Mouse (Mus musculus): ENCODE measurements around the gene Cda. TPM values are rescaled to one million over a fixed set of nuclear protein-coding genes. Genes with fewer than 3 reads are reported as not detected.

The Cda gene
- polyA plus RNA-seq, 1 experiment: not detected

DNA sequence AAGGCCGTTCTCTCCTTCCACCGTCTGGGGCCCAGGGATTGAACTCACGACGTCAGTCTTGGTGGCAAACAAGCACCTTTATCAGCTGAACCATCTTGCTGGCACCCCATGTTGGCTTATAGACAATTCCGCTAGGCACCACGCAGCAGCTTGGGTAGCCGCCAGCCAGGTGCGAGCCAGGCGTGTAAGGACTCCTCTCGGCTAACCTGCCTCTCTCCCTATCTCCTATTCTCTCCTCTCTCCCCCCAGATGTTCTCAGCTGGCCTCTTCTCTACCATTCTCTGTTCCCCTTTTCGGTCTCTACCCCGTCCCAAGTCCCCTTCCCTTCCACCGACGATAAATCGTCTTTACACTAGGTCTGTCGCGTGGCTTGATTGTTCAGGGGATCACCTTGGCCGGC lies 64.0 kb downstream of the Cda start:
- Histone ChIP-seq H3K4me3 (ENCODE audit: insufficient read depth, low read length) (peak overlapping the region; percentile 89), H3K27ac (ENCODE audit: insufficient read depth, low read depth, low read length) (peak overlapping the region; percentile 59), H3K4me1 (ENCODE audit: control insufficient read depth, insufficient read depth, low read length) (peaks cover 20% of the 10 kb centered on the region)
- TF ChIP-seq CTCF (IDR thresholded peaks at IDR 0.05; ENCODE audit: low read depth, low read length) (no peak), POLR2A (IDR thresholded peaks at IDR 0.05; ENCODE audit: borderline replicate concordance, low read depth, low read length) (no peak)

DNA sequence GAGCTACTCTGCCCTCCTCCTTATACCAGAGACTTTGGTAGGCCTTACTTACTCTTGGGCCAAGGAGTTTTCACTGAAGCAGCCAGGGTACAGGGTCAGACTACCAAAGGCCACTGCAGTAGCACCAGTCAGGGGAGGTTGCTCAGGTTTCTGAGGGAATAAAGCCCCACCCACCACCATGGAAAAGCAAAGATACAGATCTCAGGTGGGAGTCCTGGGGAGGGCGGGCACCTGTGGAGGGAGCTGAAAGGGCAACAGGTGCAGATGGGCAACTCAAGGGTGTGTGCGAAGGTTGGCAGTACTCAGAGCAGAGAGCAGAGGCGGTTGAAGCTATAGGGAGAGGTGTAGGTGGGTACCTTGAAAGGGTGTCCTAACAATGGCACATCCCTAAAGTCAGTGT lies 64.8 kb downstream of the Cda start:
- TF ChIP-seq POLR2A (IDR thresholded peaks at IDR 0.05; ENCODE audit: borderline replicate concordance, low read depth, low read length): no peak
- no peak for TF ChIP-seq CTCF (IDR thresholded peaks at IDR 0.05; ENCODE audit: low read depth, low read length)
- peaks cover 20% of the 10 kb centered on the region for H3K4me1 ChIP-seq (ENCODE audit: control insufficient read depth, insufficient read depth, low read length)
- H3K4me3 ChIP-seq (ENCODE audit: insufficient read depth, low read length): no peak overlapping the region
- no peak overlapping the region for H3K27ac ChIP-seq (ENCODE audit: insufficient read depth, low read depth, low read length)

DNA sequence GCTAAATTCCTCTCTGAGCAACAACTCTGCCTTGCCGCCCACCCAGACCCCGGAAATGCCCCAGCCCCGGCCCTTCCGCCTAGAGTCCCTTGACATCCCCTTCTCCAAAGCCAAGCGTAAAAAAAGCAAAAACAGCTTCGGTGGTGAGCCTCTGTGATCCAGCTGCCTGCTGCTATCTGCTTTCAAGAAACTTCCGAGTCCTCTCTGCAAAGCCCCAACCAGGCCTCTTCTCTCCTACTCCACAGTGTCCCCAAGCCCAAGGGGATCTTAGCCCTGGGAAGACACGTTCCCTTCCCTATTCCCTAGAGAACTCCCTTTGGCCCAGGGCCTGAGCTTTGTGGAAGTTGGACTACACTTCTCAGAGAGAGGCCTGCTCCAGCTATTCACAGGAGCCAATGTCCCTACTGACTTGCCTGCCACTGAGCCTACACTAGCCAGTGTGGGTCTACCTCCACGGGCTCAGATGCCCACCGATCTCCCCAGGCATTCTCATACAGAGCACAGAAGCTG lies 66.5 kb downstream of the Cda start:
- no peak for TF ChIP-seq POLR2A (IDR thresholded peaks at IDR 0.05; ENCODE audit: borderline replicate concordance, low read depth, low read length)
- TF ChIP-seq CTCF (IDR thresholded peaks at IDR 0.05; ENCODE audit: low read depth, low read length): no peak
- Histone ChIP-seq H3K4me3 (ENCODE audit: insufficient read depth, low read length) (no peak overlapping the region), H3K4me1 (ENCODE audit: control insufficient read depth, insufficient read depth, low read length) (peaks cover 10% of the 10 kb centered on the region), H3K27ac (ENCODE audit: insufficient read depth, low read depth, low read length) (no peak overlapping the region)

DNA sequence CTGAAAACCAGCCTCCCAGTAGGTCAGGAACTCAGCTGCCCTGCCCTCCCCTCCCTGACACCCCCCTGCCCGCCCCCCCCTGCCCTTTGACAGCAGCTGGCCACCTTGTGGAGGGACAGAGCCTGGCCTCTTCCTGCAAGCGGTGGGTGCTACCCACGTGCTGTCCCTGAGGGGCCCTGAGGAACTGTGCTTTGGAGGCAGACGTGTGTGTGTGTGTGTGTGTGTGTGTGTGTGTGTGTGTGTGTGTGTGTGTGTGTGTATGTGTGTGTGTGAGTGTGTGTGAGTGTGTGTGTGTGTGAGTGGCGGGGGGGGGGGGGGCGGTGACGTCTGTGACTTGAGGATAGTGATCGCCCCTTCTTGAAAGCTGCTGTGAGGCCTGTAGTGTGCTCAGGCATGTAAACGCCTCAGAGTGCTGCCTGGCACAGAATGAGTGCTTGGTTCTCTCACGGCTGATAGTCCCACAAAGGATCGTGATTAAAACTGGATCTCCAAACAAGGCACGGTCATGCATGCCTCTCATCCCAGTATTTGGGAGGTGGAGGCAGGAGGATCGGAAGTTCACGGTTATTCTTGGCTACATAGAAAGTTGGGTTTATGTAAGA lies 73.7 kb downstream of the Cda start:
- Histone ChIP-seq H3K27ac (ENCODE audit: insufficient read depth, low read depth, low read length) (no peak overlapping the region), H3K4me3 (ENCODE audit: insufficient read depth, low read length) (no peak overlapping the region), H3K4me1 (ENCODE audit: control insufficient read depth, insufficient read depth, low read length) (no peaks in the 10 kb centered on the region)
- TF ChIP-seq CTCF (IDR thresholded peaks at IDR 0.05; ENCODE audit: low read depth, low read length): no peak
- no peak for TF ChIP-seq POLR2A (IDR thresholded peaks at IDR 0.05; ENCODE audit: borderline replicate concordance, low read depth, low read length)

DNA sequence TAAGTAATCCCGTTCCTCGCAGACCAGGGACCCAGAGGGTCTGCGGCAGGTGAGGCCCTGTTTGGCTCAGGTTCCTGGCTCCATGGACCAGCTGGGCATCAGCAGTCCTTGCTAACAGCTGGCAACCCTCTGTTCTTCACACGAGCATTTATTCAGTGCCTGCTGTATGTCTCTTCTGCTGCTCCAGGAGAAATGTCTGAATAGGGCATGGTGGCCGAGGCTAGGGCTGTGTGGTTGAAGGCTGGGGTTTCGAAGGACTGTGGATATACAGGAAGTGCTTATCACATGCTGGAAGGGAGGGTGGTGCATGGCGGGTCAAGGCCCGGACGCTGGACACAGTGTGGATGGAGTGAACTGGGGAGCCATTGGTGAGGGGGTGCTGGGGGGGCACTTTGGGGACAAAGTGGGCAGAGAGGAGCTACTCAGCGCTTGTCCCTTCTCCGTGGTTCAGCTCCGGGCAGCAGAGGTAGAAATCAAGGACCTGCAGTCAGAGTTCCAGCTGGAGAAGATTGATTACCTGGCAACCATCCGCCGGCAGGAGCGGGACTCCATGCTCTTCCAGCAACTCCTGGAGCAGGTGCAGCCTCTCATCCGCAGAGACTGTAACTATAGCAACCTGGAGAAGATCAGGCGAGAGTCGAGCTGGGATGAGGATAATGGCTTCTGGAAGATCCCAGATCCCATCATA lies 74.4 kb downstream of the Cda start:
- no peak overlapping the region for H3K4me3 ChIP-seq (ENCODE audit: insufficient read depth, low read length)
- TF ChIP-seq CTCF (IDR thresholded peaks at IDR 0.05; ENCODE audit: low read depth, low read length): no peak
- TF ChIP-seq POLR2A (IDR thresholded peaks at IDR 0.05; ENCODE audit: borderline replicate concordance, low read depth, low read length): no peak
- H3K4me1 ChIP-seq (ENCODE audit: control insufficient read depth, insufficient read depth, low read length): peaks cover 5% of the 10 kb centered on the region
- H3K27ac ChIP-seq (ENCODE audit: insufficient read depth, low read depth, low read length): no peak overlapping the region

DNA sequence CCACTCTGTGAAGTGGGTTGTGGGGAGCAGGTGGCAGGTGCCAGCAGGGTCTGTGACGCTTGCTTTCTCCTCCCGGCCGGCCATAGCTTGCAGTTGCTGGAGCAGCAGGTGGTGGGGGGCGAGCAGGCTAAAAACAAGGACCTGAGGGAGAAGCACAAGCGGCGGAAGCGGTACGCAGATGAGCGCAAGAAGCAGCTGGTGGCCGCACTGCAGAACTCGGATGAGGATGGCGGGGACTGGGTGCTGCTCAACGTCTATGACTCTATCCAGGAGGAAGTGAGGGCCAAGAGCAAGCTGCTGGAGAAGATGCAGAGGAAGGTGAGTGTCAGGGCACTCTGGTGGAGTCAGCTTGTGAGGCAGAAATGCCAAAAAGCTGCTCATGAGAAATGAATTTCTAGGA lies 75.8 kb downstream of the Cda start:
- Histone ChIP-seq H3K4me3 (ENCODE audit: insufficient read depth, low read length) (no peak overlapping the region), H3K4me1 (ENCODE audit: control insufficient read depth, insufficient read depth, low read length) (peaks cover 8% of the 10 kb centered on the region), H3K27ac (ENCODE audit: insufficient read depth, low read depth, low read length) (no peak overlapping the region)
- TF ChIP-seq POLR2A (IDR thresholded peaks at IDR 0.05; ENCODE audit: borderline replicate concordance, low read depth, low read length) (no peak), CTCF (IDR thresholded peaks at IDR 0.05; ENCODE audit: low read depth, low read length) (no peak)

DNA sequence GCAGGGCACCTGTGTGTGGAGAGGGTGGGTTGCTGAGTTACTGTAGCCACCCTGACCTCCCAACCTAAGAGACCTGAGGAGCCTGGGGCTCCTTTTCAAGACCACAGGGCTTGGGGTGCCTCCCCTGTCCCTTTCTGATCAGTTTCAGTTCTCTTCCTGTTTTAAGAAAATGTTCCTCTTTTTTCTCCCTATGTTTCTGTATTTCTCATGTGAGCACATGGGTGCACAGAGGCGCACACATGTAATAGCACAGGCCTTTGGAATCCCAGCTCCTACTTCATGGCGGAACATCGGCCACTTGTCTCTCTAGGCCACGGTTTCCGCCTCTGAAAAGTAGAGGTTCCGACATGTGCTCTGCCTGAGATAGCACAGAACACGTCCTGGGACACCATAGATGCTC lies 79.1 kb downstream of the Cda start:
- peaks cover 8% of the 10 kb centered on the region for H3K4me1 ChIP-seq (ENCODE audit: control insufficient read depth, insufficient read depth, low read length)
- TF ChIP-seq CTCF (IDR thresholded peaks at IDR 0.05; ENCODE audit: low read depth, low read length) (no peak), POLR2A (IDR thresholded peaks at IDR 0.05; ENCODE audit: borderline replicate concordance, low read depth, low read length) (no peak)

More for the DNA sequence above, 79.1 kb downstream of the Cda start:
- no peak overlapping the region for H3K27ac ChIP-seq (ENCODE audit: insufficient read depth, low read depth, low read length)
- no peak overlapping the region for H3K4me3 ChIP-seq (ENCODE audit: insufficient read depth, low read length)

Other genes with a start within 250 kb of the Cda start
- gene Hp1bp3, start 151.7 kb downstream of the Cda start, polyA plus RNA-seq (2012; ENCODE audit: insufficient read depth, insufficient read length, missing spikeins): 141 TPM in 2 replicates
- 0.16 TPM in 1 of 2 replicates, not detected in the other for gene Sh2d5, start 117.6 kb downstream of the Cda start, polyA plus RNA-seq (2012; ENCODE audit: insufficient read depth, insufficient read length, missing spikeins)
- gene Kif17, start 117.6 kb downstream of the Cda start, polyA plus RNA-seq (2012; ENCODE audit: insufficient read depth, insufficient read length, missing spikeins): not detected in 2 replicates
- 112 and 119 TPM in 2 replicates for gene Ddost, start 63.3 kb downstream of the Cda start, polyA plus RNA-seq (2012; ENCODE audit: insufficient read depth, insufficient read length, missing spikeins)
- 79.8 and 87.1 TPM in 2 replicates for gene Pink1, start 41.7 kb downstream of the Cda start, polyA plus RNA-seq (2012; ENCODE audit: insufficient read depth, insufficient read length, missing spikeins)
- not detected in 2 replicates for gene Fam43b, start 28.5 kb upstream of the Cda start, polyA plus RNA-seq (2012; ENCODE audit: insufficient read depth, insufficient read length, missing spikeins)
- 12.7 and 13.7 TPM in 2 replicates for gene Mul1, start 66.7 kb upstream of the Cda start, polyA plus RNA-seq (2012; ENCODE audit: insufficient read depth, insufficient read length, missing spikeins)
- gene Camk2n1, start 86.3 kb upstream of the Cda start, polyA plus RNA-seq (2012; ENCODE audit: insufficient read depth, insufficient read length, missing spikeins): 0.12 and 0.17 TPM in 2 replicates